Mouse (Mus musculus) small intestine, adult 2 months (tissue): ENCODE measurements at regions not wholly inside any gene's neighbourhood (a gene's known extent, or its start where the extent isn't known, plus 50 kb on each side); places are given as distances from the start of the nearest gene placed in this dataset.

Experiments used
- H3K27ac ChIP-seq: fragments of 200-500 bp; 2 replicates; pipeline ENCODE4 v1.5.1; 2012; ENCODE audit warnings: low read depth, low read length, control low read depth, inconsistent platforms; ENCODE audit not compliant: insufficient read depth
- H3K27me3 ChIP-seq: fragments of 200-500 bp; 2 replicates; pipeline ENCODE4 v1.6.1; 2012; ENCODE audit warnings: mild to moderate bottlenecking, moderate library complexity, low read length, inconsistent platforms; ENCODE audit not compliant: control insufficient read depth, insufficient read depth
- H3K36me3 ChIP-seq: fragments of 200-500 bp; 2 replicates; pipeline ENCODE4 v1.6.1; 2012; ENCODE audit warnings: mild to moderate bottlenecking, low read length, control low read depth, inconsistent platforms; ENCODE audit not compliant: control insufficient read depth, insufficient read depth
- H3K4me1 ChIP-seq: fragments of 200-500 bp; 2 replicates; pipeline ENCODE4 v1.6.1; 2012; ENCODE audit warnings: low read length, inconsistent platforms, mixed read lengths; ENCODE audit not compliant: control insufficient read depth, insufficient read depth, insufficient read length
- H3K4me3 ChIP-seq: fragments of 200-500 bp; 2 replicates; pipeline ENCODE4 v1.5.1; 2012; ENCODE audit warnings: low read depth, mild to moderate bottlenecking, control low read depth, inconsistent platforms, low read length, moderate library complexity
- CTCF ChIP-seq: fragments of 200-500 bp; IDR thresholded peaks from 2 replicates; pipeline ENCODE4 v1.5.1; 2012; ENCODE audit warnings: low read depth, mild to moderate bottlenecking, control low read depth, inconsistent platforms, low read length, moderate library complexity, mixed read lengths; ENCODE audit not compliant: insufficient replicate concordance, insufficient read length; ENCODE audit errors: extremely low read depth
- POLR2A ChIP-seq: fragments of 200-500 bp; IDR thresholded peaks from 2 replicates; pipeline ENCODE4 v1.6.1; 2012; ENCODE audit warnings: low read depth, mild to moderate bottlenecking, control low read depth, inconsistent platforms, low read length, moderate library complexity
- WGBS: fragments of 180-500 bp; shearing (Covaris S2); methylation state at CpG from one replicate; pipeline ENCODE4 v1.1.7; 2018; 5-methylcytosine and 5-hydroxymethylcytosine counted together

- 8% methylated on average over 16 of the region's 16 CpGs for WGBS
- H3K36me3 ChIP-seq, result no peaks in the 10 kb centered on the region
- TF ChIP-seq CTCF (no peak), POLR2A (no peak)
- H3K4me3 ChIP-seq, result no peak overlapping the region
- H3K4me1 ChIP-seq, result peaks cover 21% of the 10 kb centered on the region
- peak overlapping the region; percentile 82 for H3K27ac ChIP-seq
- no peaks in the 10 kb centered on the region for H3K27me3 ChIP-seq
These were observed 439.9 kb downstream of the Prdm2 start for GRCm38 (mm10) chr4:142772751-142773455.

GRCm38 (mm10) chr4:142771520-142772150 lies 441.2 kb downstream of the Prdm2 start:
- H3K36me3 ChIP-seq, result no peaks in the 10 kb centered on the region
- H3K27me3 ChIP-seq, result no peaks in the 10 kb centered on the region
- no peak overlapping the region for H3K4me3 ChIP-seq
- H3K4me1 ChIP-seq, result peaks cover 18% of the 10 kb centered on the region
- 82% methylated on average over 6 of the region's 6 CpGs for WGBS
- no peak overlapping the region for H3K27ac ChIP-seq
- TF ChIP-seq CTCF, result no peak
- no peak for TF ChIP-seq POLR2A

- Histone ChIP-seq H3K4me3 (no peak overlapping the region), H3K36me3 (no peaks in the 10 kb centered on the region), H3K4me1 (peaks cover 15% of the 10 kb centered on the region), H3K27ac (no peak overlapping the region), H3K27me3 (no peaks in the 10 kb centered on the region)
- WGBS, result 66% methylated on average over 8 of the region's 8 CpGs
- no peak for TF ChIP-seq POLR2A
- TF ChIP-seq CTCF, result no peak
These were observed 442.6 kb downstream of the Prdm2 start for GRCm38 (mm10) chr4:142770177-142770576.

GRCm38 (mm10) chr4:142767665-142768064 lies 445.1 kb downstream of the Prdm2 start:
- 58% methylated on average over 4 of the region's 4 CpGs for WGBS
- Histone ChIP-seq H3K27me3 (no peaks in the 10 kb centered on the region), H3K4me3 (no peak overlapping the region), H3K27ac (no peak overlapping the region), H3K4me1 (peaks cover 7% of the 10 kb centered on the region; the same call in 1 of the 2 replicates), H3K36me3 (no peaks in the 10 kb centered on the region)
- no peak for TF ChIP-seq CTCF

GRCm38 (mm10) chr4:142761577-142761976 lies 451.2 kb downstream of the Prdm2 start:
- no peak for TF ChIP-seq CTCF
- TF ChIP-seq POLR2A, result no peak
- no peak overlapping the region for H3K4me3 ChIP-seq
- H3K27ac ChIP-seq, result no peak overlapping the region
- peaks cover 5% of the 10 kb centered on the region; the same call in 1 of the 2 replicates for H3K4me1 ChIP-seq
- 23% methylated on average over 8 of the region's 8 CpGs for WGBS
- H3K27me3 ChIP-seq, result no peaks in the 10 kb centered on the region
- H3K36me3 ChIP-seq, result no peaks in the 10 kb centered on the region

- 87% methylated on average over 3 of the region's 3 CpGs for WGBS
These were observed 454.7 kb downstream of the Prdm2 start for GRCm38 (mm10) chr4:142758102-142758501.

GRCm38 (mm10) chr4:142756332-142756731 lies 456.5 kb downstream of the Prdm2 start:
- 71% methylated on average over 6 of the region's 6 CpGs for WGBS
- no peak for TF ChIP-seq CTCF
- Histone ChIP-seq H3K4me3 (no peak overlapping the region), H3K36me3 (no peaks in the 10 kb centered on the region), H3K4me1 (no peaks in the 10 kb centered on the region), H3K27me3 (no peaks in the 10 kb centered on the region), H3K27ac (peak overlapping the region; percentile 66; the same call in 1 of the 2 replicates)

More at GRCm38 (mm10) chr4:142758102-142758501, 454.7 kb downstream of the Prdm2 start:
- Histone ChIP-seq H3K27me3 (no peaks in the 10 kb centered on the region), H3K4me3 (no peak overlapping the region), H3K27ac (no peak overlapping the region), H3K36me3 (no peaks in the 10 kb centered on the region), H3K4me1 (peaks cover 3% of the 10 kb centered on the region; the same call in 1 of the 2 replicates)
- TF ChIP-seq CTCF (no peak), POLR2A (no peak)
